Mouse (Mus musculus): Measurements from ENCODE around the gene 6030468B19Rik. TPM values are rescaled to one million over a fixed set of nuclear protein-coding genes. Genes with fewer than 3 reads are reported as not detected.

The 6030468B19Rik gene
- polyA plus RNA-seq, 1 experiment from 2014 or later = not detected

DNA sequence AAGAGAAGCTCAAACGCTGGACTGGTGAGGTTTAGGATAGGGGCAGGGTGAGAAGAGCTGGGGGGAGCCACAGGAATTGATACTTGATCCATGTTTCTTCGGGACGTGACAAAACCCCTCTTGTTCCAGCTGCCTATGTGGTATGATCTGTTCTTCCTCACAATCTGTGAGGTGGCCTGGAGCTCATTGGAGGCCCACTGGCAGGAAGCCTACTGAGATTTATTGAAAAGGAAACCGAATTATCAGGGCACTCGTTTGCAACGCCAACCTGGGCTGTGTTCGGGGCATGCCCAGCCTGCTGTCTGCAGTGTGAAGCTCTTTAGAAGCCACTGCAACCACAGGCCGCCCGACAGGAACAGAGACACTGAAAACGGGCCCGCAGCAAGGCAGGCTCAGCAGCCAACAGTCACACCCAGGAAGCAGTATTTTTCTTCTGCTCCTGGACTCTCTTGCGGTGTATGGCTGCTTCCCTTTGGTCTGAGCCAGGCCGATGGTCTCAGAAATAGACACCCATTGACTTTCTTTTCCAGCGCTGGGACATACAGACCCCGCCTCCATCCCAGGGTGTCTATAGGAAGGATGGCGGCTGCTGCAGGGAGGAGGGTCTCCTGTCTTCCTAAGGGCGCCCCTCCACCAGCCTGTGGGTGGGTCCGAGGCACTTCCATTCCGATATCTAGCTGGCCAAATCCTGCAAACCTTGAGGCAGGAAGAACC, 51.0 kb downstream of the 6030468B19Rik start:
- H3K36me3 ChIP-seq (ENCODE audit: control insufficient read depth, insufficient read depth, low read length) = no peaks in the 10 kb centered on the region
- H3K4me1 ChIP-seq (ENCODE audit: control insufficient read depth, insufficient read depth, low read length) = peaks cover 14% of the 10 kb centered on the region
- ATAC-seq = peak; percentile 88
- H3K9me3 ChIP-seq (replicated peaks; ENCODE audit: control insufficient read depth, low read length, poor library complexity, severe bottlenecking) = no peaks in the 10 kb centered on the region
- peak overlapping the region; percentile 98 for H3K27ac ChIP-seq (ENCODE audit: low read length)
- H3K27me3 ChIP-seq (ENCODE audit: control insufficient read depth, insufficient read depth, low read depth, low read length) = no peaks in the 10 kb centered on the region
- peak overlapping the region; percentile 95 for H3K9ac ChIP-seq (ENCODE audit: low read depth, low read length)
- H3K4me2 ChIP-seq (ENCODE audit: low read length) = peak overlapping the region; percentile 84
- peak overlapping the region; percentile 69 for H3K4me3 ChIP-seq (ENCODE audit: low read depth, low read length)
- WGBS = 13% methylated on average over 19 of the region's 19 CpGs

DNA sequence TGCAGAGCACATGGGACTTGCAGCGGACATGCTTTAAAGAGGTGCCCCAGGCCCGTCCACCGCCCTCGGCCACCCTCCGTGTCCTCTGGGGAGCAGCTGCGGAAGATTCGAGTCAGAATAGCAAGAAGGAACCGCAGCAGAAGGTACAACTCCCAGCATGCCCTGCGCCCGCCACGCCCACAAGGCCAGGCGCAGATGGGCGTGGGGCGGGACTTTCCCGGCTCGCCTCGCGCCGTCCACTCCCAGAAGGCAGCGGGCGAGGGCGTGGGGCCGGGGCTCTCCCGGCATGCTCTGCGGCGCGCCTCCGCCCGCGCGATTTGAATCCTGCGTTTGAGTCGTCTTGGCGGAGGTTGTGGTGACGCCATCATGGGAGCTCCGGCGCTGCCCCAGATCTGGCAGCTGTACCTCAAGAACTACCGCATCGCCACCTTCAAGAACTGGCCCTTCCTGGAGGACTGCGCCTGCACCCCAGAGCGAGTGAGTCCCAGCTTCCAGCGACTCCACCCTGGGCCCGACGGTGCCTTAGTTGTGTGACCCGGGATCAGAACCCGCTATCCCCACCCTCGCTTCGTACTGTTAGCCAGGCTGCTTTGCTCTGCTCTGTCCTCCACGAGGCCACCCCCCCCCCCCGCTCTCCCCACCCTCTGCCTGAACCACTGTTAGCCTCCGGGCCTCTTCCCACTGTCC, 51.7 kb downstream of the 6030468B19Rik start, which contains the start of gene Birc5:
Gene Birc5, plus strand, starts transcription at position 267 of the 687 bp plus-strand sequence.
- Histone ChIP-seq H3K9ac (ENCODE audit: low read depth, low read length) (peak within 1 kb of the TSS; percentile 95), H3K27ac (ENCODE audit: low read length) (peak within 1 kb of the TSS; percentile 98), H3K9me3 (replicated peaks; ENCODE audit: control insufficient read depth, low read length, poor library complexity, severe bottlenecking) (no peaks in the 10 kb centered on the region), H3K4me2 (ENCODE audit: low read length) (peak within 1 kb of the TSS; percentile 84), H3K4me3 (ENCODE audit: low read depth, low read length) (peak within 1 kb of the TSS; percentile 69), H3K36me3 (ENCODE audit: control insufficient read depth, insufficient read depth, low read length) (no peaks in the 10 kb centered on the region), H3K4me1 (ENCODE audit: control insufficient read depth, insufficient read depth, low read length) (peaks cover 14% of the 10 kb centered on the region), H3K27me3 (ENCODE audit: control insufficient read depth, insufficient read depth, low read depth, low read length) (no peaks in the 10 kb centered on the region)
- under 1% methylated on average over 51 of the region's 51 CpGs for WGBS
- ATAC-seq = peak; percentile 95

DNA sequence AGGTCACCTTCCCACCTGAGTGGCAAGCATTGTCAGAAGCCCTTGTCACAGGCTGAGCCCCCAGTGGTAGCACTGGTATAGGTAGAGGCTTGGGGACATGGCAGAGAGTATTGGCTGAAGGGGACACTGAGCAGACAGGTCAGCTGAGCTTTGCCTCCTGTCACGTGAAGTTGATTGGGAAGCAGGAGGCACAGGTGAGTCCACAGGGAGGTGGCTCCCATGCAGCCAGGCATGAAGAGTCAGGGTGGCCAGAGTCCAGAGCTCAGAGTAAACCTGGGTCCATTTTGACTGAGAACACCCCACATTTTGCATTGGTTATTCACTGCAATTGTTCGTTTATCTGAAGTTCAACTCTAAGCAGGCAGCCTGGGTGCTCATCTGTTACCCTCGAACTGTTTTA, 55.4 kb downstream of the 6030468B19Rik start:
- Histone ChIP-seq H3K9me3 (replicated peaks; ENCODE audit: control insufficient read depth, low read length, poor library complexity, severe bottlenecking) (no peaks in the 10 kb centered on the region), H3K4me2 (ENCODE audit: low read length) (no peak overlapping the region), H3K27me3 (ENCODE audit: control insufficient read depth, insufficient read depth, low read depth, low read length) (no peaks in the 10 kb centered on the region), H3K27ac (ENCODE audit: low read length) (no peak overlapping the region), H3K4me1 (ENCODE audit: control insufficient read depth, insufficient read depth, low read length) (peaks cover 11% of the 10 kb centered on the region), H3K36me3 (ENCODE audit: control insufficient read depth, insufficient read depth, low read length) (no peaks in the 10 kb centered on the region), H3K9ac (ENCODE audit: low read depth, low read length) (no peak overlapping the region), H3K4me3 (ENCODE audit: low read depth, low read length) (no peak overlapping the region)
- ATAC-seq = no peak
- WGBS = 96% methylated on average over 3 of the region's 3 CpGs

DNA sequence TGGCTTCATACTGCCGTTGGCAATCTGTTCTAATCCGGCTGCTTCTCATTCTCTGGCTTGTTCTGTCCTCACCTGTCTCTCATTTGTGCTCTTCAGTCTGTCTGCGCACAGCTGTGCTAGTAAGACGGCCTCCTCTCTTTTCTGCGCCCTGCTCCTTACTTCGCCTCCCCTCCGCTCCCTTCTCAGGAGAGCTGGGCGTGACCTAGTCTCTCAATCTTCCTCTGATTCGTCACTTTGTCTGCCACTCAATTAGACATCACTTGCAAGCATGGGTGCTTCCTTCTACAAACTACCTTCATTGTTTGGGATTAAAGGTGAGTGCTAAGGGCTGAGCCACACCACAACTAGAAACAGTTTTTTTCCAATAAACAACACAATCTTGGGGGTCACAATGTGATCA, 56.8 kb downstream of the 6030468B19Rik start:
- Histone ChIP-seq H3K9me3 (replicated peaks; ENCODE audit: control insufficient read depth, low read length, poor library complexity, severe bottlenecking) (no peaks in the 10 kb centered on the region), H3K27ac (ENCODE audit: low read length) (no peak overlapping the region), H3K9ac (ENCODE audit: low read depth, low read length) (no peak overlapping the region), H3K4me1 (ENCODE audit: control insufficient read depth, insufficient read depth, low read length) (peaks cover 5% of the 10 kb centered on the region), H3K4me3 (ENCODE audit: low read depth, low read length) (no peak overlapping the region), H3K4me2 (ENCODE audit: low read length) (no peak overlapping the region), H3K36me3 (ENCODE audit: control insufficient read depth, insufficient read depth, low read length) (no peaks in the 10 kb centered on the region), H3K27me3 (ENCODE audit: control insufficient read depth, insufficient read depth, low read depth, low read length) (no peaks in the 10 kb centered on the region)
- WGBS = 90% methylated on average over 9 of the region's 9 CpGs
- ATAC-seq = no peak

DNA sequence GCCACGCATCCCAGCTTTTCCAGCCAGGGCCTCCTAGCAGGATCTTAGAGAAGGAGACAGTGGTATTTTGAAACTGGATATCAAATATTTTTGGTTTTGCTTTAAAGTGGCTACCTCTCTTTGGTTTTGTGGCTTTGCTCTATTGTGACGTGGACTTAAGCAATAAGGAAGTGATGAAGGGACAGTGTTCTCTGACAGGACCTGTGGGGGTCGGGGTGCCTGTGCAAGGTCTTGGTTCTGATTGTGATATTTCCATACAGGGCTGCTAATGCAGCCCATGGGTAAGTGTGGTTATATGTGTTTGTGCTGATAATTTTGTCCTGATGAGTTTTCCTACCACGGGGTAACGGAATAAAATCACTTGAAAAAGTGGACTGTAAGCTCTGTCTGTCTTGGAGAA, 57.9 kb downstream of the 6030468B19Rik start:
- ATAC-seq = no peak
- Histone ChIP-seq H3K9me3 (replicated peaks; ENCODE audit: control insufficient read depth, low read length, poor library complexity, severe bottlenecking) (no peaks in the 10 kb centered on the region), H3K9ac (ENCODE audit: low read depth, low read length) (no peak overlapping the region), H3K36me3 (ENCODE audit: control insufficient read depth, insufficient read depth, low read length) (no peaks in the 10 kb centered on the region), H3K27me3 (ENCODE audit: control insufficient read depth, insufficient read depth, low read depth, low read length) (no peaks in the 10 kb centered on the region), H3K27ac (ENCODE audit: low read length) (no peak overlapping the region), H3K4me2 (ENCODE audit: low read length) (no peak overlapping the region), H3K4me1 (ENCODE audit: control insufficient read depth, insufficient read depth, low read length) (no peaks in the 10 kb centered on the region), H3K4me3 (ENCODE audit: low read depth, low read length) (no peak overlapping the region)
- over 99% methylated on average over 5 of the region's 5 CpGs for WGBS

DNA sequence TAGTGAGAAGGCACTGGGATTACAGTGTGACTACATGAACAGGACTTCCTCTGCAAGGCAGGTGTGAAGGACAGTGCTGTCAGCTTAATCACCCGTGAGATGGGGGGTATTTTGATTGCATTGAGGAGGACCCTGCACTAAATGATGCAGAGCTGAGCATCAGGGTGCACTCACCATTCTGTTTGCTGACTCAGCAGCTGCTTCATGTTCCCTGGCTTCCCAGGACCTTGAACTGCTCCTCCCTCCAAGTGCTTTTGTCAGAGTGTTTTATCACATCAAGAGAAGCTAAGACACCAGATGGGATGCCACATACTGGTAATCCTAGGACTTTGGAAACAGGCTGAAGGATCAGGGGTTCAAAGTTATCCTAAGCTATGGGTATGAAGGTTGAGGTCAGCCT, 58.5 kb downstream of the 6030468B19Rik start:
- 0 out of 2 replicates have a peak, but pooled peaks cover 2% of the 10 kb centered on the region for H3K27me3 ChIP-seq (ENCODE audit: control insufficient read depth, insufficient read depth, low read depth, low read length)
- H3K4me3 ChIP-seq (ENCODE audit: low read depth, low read length) = no peak overlapping the region
- H3K27ac ChIP-seq (ENCODE audit: low read length) = no peak overlapping the region
- H3K9ac ChIP-seq (ENCODE audit: low read depth, low read length) = no peak overlapping the region
- 92% methylated on average over 1 of the region's 1 CpGs for WGBS
- H3K4me1 ChIP-seq (ENCODE audit: control insufficient read depth, insufficient read depth, low read length) = no peaks in the 10 kb centered on the region
- H3K4me2 ChIP-seq (ENCODE audit: low read length) = no peak overlapping the region
- no peaks in the 10 kb centered on the region for H3K36me3 ChIP-seq (ENCODE audit: control insufficient read depth, insufficient read depth, low read length)
- no peaks in the 10 kb centered on the region for H3K9me3 ChIP-seq (replicated peaks; ENCODE audit: control insufficient read depth, low read length, poor library complexity, severe bottlenecking)
- no peak for ATAC-seq

Other genes with a start within 250 kb of the 6030468B19Rik start
- 28.1 and 31.6 TPM in 2 replicates for gene Tnrc6c, start 143.4 kb upstream of the 6030468B19Rik start, polyA plus RNA-seq (2015; fragmentation: Nextera tagmentation; extraction: Ambion mirVana)
- 0.73 and 1.6 TPM in 2 replicates for gene Tmc8, start 15.6 kb upstream of the 6030468B19Rik start, polyA plus RNA-seq (2015; fragmentation: Nextera tagmentation; extraction: Ambion mirVana)
- gene Tmc6, start 15.5 kb upstream of the 6030468B19Rik start, polyA plus RNA-seq (2015; fragmentation: Nextera tagmentation; extraction: Ambion mirVana) = 4.2 and 4.5 TPM in 2 replicates
- 0.99 and 1.6 TPM in 2 replicates for gene Gm20708, start 12.0 kb downstream of the 6030468B19Rik start, polyA plus RNA-seq (2015; fragmentation: Nextera tagmentation; extraction: Ambion mirVana)
- gene Syngr2, start 12.0 kb downstream of the 6030468B19Rik start, polyA plus RNA-seq (2015; fragmentation: Nextera tagmentation; extraction: Ambion mirVana) = 12.8 and 13.8 TPM in 2 replicates
- 5.6 and 5.9 TPM in 2 replicates for gene Afmid, start 28.3 kb downstream of the 6030468B19Rik start, polyA plus RNA-seq (2015; fragmentation: Nextera tagmentation; extraction: Ambion mirVana)
- gene Tk1, start 28.4 kb downstream of the 6030468B19Rik start, polyA plus RNA-seq (2015; fragmentation: Nextera tagmentation; extraction: Ambion mirVana) = 9.8 and 12.9 TPM in 2 replicates
- 21.0 and 27.3 TPM in 2 replicates for gene Birc5, start 51.6 kb downstream of the 6030468B19Rik start, polyA plus RNA-seq (2015; fragmentation: Nextera tagmentation; extraction: Ambion mirVana)
- not detected in 2 replicates for gene Tmem235, start 63.1 kb downstream of the 6030468B19Rik start, polyA plus RNA-seq (2015; fragmentation: Nextera tagmentation; extraction: Ambion mirVana)
- gene Tha1, start 75.8 kb downstream of the 6030468B19Rik start, polyA plus RNA-seq (2015; fragmentation: Nextera tagmentation; extraction: Ambion mirVana) = 4.2 and 5.0 TPM in 2 replicates
- gene Socs3, start 172.4 kb downstream of the 6030468B19Rik start, polyA plus RNA-seq (2015; fragmentation: Nextera tagmentation; extraction: Ambion mirVana) = 5.9 and 7.2 TPM in 2 replicates
- gene Pgs1, start 188.6 kb downstream of the 6030468B19Rik start, polyA plus RNA-seq (2015; fragmentation: Nextera tagmentation; extraction: Ambion mirVana) = 61.2 and 62.1 TPM in 2 replicates